Mouse (Mus musculus): ENCODE data around the gene Smok3a.
"Not testable (repeated sequence)": the region's sequence is repeated elsewhere in the genome, so short reads cannot be mapped to it uniquely, and the experiment has no call there.

Gene Smok3a

GRCm38 (mm10) chr5:138020961-138021479, at the start of gene Smok3a, which contains the start of gene Smok3b:
Smok3a (plus strand) TSS chr5:138021261.
Smok3b (plus strand) TSS chr5:138021429.
- DNase-seq (ENCODE audit: extremely low read depth, insufficient read length, low spot score) = not testable (repeated sequence)

- DNase-seq (ENCODE audit: extremely low read depth, insufficient read length, low spot score) = no peak
Observed at GRCm38 (mm10) chr5:137973161-137973560, 47.9 kb upstream of the Smok3a start.

- DNase-seq (ENCODE audit: extremely low read depth, insufficient read length, low spot score) = no peak
Observed at GRCm38 (mm10) chr5:137973738-137974137, 47.3 kb upstream of the Smok3a start.

GRCm38 (mm10) chr5:137974724-137975123, 46.3 kb upstream of the Smok3a start:
- DNase-seq (ENCODE audit: extremely low read depth, insufficient read length, low spot score) = no peak

- no peak for DNase-seq (ENCODE audit: extremely low read depth, insufficient read length, low spot score)
Observed at GRCm38 (mm10) chr5:137975434-137975833, 45.6 kb upstream of the Smok3a start.

GRCm38 (mm10) chr5:137977291-137977690, 43.8 kb upstream of the Smok3a start:
- no peak for DNase-seq (ENCODE audit: extremely low read depth, insufficient read length, low spot score)

GRCm38 (mm10) chr5:137979081-137979480, 42.0 kb upstream of the Smok3a start:
- DNase-seq (ENCODE audit: extremely low read depth, insufficient read length, low spot score) = no peak

- peak; percentile 12 for DNase-seq (ENCODE audit: extremely low read depth, insufficient read length, low spot score)
Observed at GRCm38 (mm10) chr5:137981300-137981699, 39.8 kb upstream of the Smok3a start, which contains the start of gene Azgp1. Azgp1 (plus strand) TSS chr5:137981520.

GRCm38 (mm10) chr5:137986351-137986750, 34.7 kb upstream of the Smok3a start:
- DNase-seq (ENCODE audit: extremely low read depth, insufficient read length, low spot score) = no peak

GRCm38 (mm10) chr5:138009437-138009836, 11.6 kb upstream of the Smok3a start:
- no peak for DNase-seq (ENCODE audit: extremely low read depth, insufficient read length, low spot score)

- no peak for DNase-seq (ENCODE audit: extremely low read depth, insufficient read length, low spot score)
Observed at GRCm38 (mm10) chr5:138012382-138012781, 8.7 kb upstream of the Smok3a start.

- no peak for DNase-seq (ENCODE audit: extremely low read depth, insufficient read length, low spot score)
Observed at GRCm38 (mm10) chr5:138016530-138016929, 4.5 kb upstream of the Smok3a start.

GRCm38 (mm10) chr5:138016997-138017396, 4.1 kb upstream of the Smok3a start:
- no peak for DNase-seq (ENCODE audit: extremely low read depth, insufficient read length, low spot score)

- DNase-seq (ENCODE audit: extremely low read depth, insufficient read length, low spot score) = not testable (repeated sequence)
Observed at GRCm38 (mm10) chr5:138019577-138019976, 1.5 kb upstream of the Smok3a start.

GRCm38 (mm10) chr5:138052894-138053293, 31.8 kb downstream of the Smok3a start, which contains the start of gene Smok3c:
Smok3c (plus strand) TSS chr5:138053194.
- DNase-seq (ENCODE audit: extremely low read depth, insufficient read length, low spot score) = not testable (repeated sequence)

- no peak for DNase-seq (ENCODE audit: extremely low read depth, insufficient read length, low spot score)
Observed at GRCm38 (mm10) chr5:138073803-138074202, 52.7 kb downstream of the Smok3a start.

- no peak for DNase-seq (ENCODE audit: extremely low read depth, insufficient read length, low spot score)
Observed at GRCm38 (mm10) chr5:138075684-138076083, 54.6 kb downstream of the Smok3a start.

GRCm38 (mm10) chr5:138076148-138076547, 55.1 kb downstream of the Smok3a start:
- DNase-seq (ENCODE audit: extremely low read depth, insufficient read length, low spot score) = no peak

GRCm38 (mm10) chr5:138080456-138080855, 59.4 kb downstream of the Smok3a start:
- DNase-seq (ENCODE audit: extremely low read depth, insufficient read length, low spot score) = no peak

GRCm38 (mm10) chr5:138081446-138081845, 60.4 kb downstream of the Smok3a start:
- no peak for DNase-seq (ENCODE audit: extremely low read depth, insufficient read length, low spot score)

GRCm38 (mm10) chr5:138083318-138083900, 62.3 kb downstream of the Smok3a start:
- no peak for DNase-seq (ENCODE audit: extremely low read depth, insufficient read length, low spot score)

- no peak for DNase-seq (ENCODE audit: extremely low read depth, insufficient read length, low spot score)
Observed at GRCm38 (mm10) chr5:138083936-138084335, 62.9 kb downstream of the Smok3a start.
